Mouse (Mus musculus) cerebellum, adult 11 months (tissue): Measurements from ENCODE around the gene Ebpl.

Source experiments
- DNase-seq: peaks from one replicate; pipeline ENCODE4 v3.0.0; 2022

Ebpl gene

DNA sequence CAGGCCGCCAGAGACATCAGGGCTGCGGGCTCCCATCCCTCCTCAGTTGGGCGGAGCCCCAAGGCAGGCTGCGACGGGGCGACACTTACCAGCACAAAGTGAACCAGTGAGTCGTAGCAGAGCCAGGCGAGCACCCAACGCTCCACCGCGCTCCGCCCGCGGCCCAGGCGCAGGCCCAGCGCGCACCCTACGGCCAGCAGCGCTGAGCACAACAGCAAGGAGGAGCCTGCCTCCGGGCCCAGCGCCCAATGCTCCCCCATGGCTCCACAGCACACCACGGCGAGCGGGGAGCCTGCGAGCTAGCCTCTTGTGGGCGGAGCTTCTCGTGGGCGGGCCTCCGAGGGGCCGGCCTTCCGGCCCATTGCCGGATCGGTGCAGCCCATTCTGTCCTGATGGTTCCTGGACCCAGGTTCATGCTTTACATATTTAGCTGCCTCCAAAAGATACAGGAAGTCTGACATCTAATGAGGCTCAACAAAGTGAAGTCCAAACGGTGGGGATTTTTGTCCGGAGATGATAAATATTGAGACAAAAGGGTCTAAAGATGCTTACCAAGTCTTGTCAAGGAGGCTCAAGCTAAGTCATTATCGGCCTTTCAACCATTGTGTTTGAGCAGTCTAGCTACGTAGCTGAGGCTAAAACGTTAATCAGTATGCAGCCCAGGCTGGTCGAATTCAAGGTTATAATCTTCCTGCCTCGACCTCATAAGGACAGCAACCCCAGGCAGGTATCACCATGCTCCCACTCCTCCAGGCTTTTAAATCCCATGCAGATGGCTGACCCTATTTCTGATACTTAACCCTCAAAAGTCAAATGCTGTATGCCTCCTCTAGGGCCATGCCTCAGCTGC is at the start of gene Ebpl:
Gene Ebpl (minus strand): TSS at position 309 of the 850 bp plus-strand sequence.
- DNase-seq = peak; percentile 90

DNA sequence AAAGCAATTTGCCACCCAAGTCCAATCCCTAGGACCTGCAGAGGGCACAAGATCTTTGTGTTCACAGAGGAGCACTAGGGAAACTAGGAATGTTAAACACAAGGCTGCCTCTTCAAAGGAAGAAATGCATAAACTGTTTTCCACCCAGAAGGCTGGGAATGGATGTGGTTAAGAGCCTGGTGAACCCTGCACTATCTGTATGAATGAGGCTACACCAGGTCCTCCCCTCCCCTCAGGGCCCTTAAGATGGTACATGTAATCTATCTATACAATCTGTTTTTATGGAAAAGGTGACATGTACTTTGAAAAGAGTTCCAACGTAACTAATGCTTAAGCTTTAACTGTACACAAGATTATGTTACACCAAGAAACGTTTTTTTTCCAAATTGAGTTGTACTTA is 49.8 kb upstream of the Ebpl start:
- no peak for DNase-seq

DNA sequence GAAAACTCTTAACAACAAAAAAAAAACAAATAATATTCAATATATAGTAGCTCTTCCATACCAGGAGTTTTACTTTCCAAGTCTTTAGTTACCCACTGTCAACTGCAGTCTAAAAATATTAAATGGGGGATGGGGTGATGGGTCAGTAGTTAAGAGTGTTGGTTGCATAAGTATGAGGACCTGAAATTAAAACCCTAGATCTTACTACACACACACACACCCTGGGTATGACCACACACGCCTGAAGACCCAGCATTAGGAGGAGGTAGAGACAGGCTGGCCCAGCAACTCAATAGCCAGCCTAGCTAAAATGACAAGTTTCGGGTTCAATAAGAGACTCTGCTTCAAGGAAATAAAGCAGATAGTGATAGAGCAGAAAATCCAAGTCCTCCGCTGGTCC is 46.8 kb upstream of the Ebpl start:
- no peak for DNase-seq

DNA sequence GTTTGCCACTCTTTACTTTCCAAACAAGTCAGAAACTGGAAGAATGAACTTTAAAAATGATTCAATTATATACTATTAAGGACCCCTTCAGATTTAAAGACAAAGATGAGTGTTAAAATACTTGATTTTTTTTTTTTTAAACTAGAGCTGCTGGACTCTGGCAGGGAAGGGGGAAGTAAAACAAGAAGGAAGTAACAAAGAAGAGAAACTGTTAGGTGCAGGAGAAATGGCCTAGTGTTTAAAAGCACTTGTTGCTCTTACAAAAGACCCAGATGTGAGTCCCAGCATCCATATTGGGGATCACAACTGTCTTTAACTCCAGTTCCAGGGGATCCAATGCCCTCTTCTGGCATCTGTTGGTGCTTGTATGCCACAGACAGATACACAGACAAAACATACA is 45.5 kb upstream of the Ebpl start:
- no peak for DNase-seq

DNA sequence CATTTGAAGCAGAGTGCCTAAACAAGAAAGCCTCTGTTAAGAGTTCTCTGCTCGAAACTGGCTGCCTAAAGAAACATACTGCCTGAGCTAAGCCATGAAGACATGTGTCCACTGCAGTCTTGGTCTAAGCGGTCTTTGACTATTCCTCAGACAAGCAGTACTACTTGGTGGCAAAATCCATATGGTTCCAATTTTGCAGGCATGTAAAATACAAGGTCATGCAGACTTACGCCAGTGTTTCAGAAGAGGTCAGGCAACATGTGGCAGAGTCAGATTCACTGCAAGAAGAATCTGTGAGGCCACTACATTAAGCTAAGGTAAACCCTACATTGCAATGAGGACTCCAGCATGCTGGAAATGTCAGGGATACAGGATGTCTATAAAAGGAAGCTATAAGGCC is 44.7 kb upstream of the Ebpl start:
- no peak for DNase-seq

DNA sequence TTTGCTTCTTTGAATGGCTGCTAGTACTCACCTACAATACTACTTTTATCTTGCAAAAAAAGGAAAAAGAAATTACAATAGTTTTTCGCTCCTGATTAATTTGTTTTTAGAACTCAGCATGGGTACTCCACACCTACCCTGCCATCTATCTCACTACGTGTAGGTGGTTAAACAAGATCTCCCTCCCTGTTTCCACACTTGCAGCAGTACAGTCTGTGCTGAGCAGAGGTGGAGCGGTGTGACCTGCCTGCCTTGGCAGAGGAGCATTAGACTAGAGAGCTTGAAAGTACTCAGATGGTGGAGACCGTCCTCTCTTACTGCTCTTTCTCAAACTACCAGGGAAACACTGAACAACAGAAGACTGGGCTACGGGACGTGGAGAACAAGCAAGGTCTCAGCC is 34.5 kb upstream of the Ebpl start:
- no peak for DNase-seq

DNA sequence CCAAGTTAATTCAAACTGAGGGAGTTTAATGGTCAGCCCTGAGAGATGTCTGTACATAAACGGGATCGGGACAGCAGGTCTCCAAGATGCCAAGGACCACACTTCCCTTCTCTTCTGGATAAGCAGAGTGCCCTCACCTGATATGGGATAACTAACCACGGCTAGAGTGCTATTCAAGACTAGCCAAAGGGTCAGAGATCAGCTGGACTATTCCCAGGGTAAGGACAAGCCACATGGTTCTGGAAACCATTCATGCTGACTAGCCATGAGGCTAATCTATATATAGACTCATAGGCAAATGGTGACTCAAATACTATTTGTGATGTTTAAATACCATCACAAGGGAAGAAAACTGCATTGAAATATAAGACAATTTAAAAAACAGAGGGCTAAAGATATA is 30.3 kb upstream of the Ebpl start:
- no peak for DNase-seq

DNA sequence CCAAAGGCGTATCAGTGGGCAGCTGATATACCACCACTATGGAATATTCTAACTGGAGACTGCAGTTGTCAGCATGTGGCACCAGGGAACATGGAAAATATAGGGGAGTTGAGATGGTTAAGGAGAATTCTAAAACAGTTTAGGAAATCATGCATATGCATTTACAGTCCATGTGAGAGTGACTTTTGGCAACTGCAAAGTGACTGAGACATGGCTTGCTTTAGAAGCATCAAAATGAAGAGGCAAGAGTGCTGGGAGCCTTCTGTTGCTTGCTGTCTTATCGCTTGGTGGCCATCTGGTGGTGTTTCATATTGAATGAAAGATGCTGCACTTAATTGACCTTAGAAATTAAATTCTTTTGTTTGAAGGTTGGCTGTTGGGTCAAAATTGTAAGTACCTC is 7.1 kb upstream of the Ebpl start:
- DNase-seq = no peak

DNA sequence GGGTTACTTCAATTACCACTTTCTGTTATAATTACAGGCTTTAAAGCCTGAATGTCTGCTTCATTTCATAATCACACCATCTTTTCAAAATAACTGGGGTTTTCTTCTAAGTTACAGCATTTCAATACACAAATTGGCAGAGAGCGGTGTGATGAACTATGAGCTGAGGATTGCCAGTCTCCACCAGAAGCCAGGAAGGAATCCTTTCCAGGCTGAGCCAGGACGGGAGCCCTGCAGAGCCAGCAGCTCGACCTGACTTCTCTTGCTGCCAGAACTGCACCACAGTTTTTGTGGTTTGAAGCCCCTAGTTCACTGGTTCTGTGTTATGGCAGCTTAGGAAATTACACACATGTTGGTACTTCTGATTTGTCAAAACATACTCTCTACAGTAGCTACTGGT is 4.4 kb upstream of the Ebpl start:
- no peak for DNase-seq

DNA sequence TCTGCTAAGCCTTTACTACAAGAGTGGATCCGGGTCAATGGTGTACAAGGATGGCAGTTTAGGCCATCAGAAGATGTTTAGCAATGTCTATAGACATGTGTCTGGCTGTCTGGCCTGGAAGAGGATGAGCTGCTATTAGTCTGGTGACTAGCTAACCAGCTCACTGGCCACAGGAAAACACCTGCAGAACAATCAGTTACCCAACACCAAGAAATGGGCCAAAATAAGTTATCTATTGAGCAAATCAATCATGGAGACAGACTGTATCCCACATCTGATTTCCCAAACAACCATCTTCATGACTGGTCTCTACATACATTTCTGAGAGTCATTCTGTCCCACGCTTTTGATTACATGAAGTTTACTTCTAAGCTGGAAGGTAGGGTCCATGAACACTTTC is 3.5 kb upstream of the Ebpl start:
- no peak for DNase-seq

DNA sequence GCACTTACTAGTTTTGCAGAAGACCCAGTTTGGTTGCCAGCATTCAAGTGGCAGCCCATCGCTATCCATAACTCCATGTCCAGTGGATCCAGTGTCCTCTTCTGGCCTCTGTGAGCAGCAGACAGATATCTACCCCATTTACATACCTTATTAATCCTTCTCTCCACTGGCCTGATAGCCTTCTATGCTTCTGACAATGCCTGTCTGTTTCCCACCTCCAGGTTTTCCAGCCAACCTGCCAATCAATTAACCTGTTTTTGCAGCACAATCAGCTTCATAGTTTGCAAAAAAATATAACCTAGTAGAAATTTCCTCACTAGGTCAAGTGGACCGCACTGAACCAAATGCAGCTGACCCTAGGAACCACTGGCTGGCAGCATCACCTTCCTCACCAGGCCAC is 2.0 kb upstream of the Ebpl start:
- DNase-seq = no peak

DNA sequence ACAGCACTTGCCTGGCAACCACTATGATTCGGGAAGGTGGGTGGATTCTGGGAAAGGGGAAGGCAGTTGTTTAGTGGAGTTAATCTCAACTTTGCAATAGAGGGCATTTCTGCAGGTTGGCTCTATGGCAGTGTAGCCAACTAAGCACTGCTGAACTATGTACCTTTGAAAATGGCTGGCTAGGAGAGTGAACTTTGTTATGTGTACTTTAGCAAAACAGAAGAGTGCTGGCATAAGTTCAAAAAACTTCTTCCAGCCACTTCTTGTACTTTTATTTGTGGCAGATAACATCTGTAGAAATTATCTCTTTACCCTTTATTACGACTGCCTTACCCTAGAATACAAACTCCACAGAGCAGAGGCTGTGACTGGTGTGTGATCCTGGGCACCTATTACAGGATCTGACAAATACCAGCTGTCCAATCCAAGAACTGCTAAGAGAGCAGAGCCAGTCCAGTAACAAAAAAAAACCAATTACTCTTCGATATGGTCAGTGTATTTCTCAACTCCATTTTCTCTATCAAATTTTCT is 807 bp upstream of the Ebpl start:
- DNase-seq = no peak

DNA sequence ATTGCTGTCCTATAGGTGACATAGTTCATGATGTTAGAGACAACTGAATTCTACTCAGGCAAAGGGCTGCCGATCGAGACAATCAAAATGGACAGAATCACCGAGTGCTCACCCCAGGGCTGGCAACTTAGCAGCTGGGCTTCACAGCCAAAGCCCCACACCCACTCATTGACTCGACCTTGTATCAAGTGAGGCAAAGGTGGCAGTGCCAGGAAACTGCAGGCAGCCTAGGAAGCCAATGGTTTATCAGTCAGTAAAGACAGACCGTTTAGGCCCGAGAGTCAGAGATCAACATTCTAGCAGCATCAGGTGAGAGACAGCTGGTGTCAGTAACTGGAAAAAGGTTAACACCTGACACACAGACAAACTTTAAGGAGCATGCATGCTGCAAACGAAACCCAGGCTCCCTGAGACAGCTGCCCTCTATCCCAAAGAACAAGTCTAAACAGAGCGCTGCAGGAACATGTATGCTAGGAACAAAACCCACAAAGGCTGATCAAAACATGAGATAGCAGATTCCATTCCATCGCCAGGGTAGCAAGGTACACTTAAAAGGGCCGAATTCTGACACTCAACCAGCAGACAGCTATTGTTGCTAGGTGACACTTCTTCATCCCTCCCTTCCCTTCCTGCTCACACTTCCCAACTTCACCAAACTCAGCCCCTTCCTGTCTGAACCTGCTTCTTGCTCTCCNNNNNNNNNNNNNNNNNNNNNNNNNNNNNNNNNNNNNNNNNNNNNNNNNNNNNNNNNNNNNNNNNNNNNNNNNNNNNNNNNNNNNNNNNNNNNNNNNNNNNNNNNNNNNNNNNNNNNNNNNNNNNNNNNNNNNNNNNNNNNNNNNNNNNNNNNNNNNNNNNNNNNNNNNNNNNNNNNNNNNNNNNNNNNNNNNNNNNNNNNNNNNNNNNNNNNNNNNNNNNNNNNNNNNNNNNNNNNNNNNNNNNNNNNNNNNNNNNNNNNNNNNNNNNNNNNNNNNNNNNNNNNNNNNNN is 5.7 kb downstream of the Ebpl start:
- DNase-seq = no peak

DNA sequence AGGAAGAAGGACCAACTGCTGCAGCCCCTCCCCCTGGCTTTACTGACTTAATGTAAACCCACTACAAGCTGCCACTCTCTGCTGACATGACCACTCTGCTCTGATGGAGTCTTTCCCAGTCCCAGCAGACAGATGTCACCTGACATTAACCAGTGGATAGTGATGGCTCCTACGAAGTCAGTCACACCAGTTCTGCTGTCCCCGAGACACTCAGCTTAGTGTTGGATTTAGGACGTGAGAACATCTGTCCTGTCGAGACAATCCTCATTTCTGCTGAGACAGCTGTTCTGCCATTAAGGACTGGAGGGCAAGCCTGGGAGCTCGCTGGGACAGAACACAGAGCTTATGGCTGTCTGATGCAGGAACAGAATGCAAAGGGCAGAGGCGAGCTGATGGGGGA is 9.4 kb downstream of the Ebpl start:
- no peak for DNase-seq

DNA sequence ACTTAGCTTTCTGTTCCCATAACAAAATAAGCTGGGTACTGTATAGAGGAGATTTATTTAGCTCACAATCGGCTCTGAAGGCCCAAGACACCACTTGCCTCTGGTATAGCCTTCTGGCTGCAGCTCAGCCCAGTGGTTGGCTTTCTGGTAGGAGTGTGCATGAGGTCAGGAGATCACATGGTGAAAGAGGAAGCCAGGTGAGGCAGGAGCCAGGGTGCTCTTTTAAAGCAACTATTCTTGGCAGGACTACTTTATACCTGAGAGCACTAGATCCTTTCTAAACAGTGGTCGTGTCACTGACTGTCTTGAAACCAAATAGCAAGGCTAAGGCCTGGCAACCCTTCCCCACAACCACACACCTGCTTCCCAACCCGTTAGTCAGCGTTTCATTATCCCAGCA is 10.4 kb downstream of the Ebpl start:
- DNase-seq = no peak

DNA sequence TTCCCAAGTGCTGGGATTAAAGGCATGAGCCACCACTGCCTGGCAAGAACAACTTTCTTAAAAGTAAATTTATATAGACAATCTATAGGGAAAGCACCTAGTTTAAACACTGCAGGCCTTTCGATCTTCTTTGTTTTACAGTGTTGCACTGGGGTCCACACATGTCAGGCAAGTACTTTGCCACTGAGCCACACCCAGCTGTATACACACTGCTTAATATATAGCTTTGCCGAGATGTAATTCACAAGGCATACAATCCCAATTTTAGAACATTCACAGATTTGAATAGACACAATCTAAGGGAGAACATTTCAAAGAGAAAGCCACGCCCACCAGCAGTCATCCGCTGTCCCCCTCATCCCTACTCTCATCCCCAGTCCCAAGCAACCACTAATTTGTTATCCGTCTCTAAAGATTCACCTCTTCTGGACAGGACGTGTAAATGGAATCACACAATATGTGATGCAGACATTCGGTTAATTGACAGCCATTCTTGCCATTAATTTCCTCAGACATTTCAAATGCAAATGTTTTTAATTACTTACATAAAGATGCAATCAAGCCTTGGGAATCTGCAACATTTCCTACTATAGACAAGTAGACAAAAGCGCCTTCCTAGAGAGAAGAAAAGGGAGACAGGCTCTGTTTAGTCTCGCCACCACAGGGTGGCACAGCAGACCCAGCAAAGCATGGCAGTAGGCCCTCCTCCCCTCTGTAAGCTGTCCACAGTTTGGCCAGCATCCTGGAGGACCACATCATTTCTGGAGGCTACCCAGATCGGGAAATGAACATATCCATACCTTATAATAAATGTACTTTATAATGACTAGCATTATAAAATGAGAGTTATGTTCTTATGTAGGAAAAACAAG is 13.2 kb downstream of the Ebpl start:
- no peak for DNase-seq

DNA sequence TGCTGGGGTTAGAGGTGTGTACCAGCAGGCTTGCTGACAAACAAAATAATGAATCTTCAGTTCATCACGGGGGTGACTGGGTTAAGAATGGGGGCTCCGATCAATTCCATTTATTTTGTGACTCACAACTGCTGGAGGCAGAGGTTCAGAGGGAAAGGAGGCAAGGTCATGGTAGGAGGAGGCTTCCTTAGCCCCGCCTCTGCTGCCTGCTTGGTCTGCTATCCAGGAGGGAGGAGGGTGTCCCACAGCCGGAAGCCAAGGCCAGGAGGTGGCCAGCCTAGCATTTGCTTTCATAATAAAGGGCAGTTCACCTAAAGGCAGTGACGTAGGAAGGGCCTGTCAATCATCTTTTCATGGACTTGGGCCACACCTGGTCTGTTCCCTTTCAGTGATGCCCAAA is 15.6 kb downstream of the Ebpl start:
- DNase-seq = no peak

DNA sequence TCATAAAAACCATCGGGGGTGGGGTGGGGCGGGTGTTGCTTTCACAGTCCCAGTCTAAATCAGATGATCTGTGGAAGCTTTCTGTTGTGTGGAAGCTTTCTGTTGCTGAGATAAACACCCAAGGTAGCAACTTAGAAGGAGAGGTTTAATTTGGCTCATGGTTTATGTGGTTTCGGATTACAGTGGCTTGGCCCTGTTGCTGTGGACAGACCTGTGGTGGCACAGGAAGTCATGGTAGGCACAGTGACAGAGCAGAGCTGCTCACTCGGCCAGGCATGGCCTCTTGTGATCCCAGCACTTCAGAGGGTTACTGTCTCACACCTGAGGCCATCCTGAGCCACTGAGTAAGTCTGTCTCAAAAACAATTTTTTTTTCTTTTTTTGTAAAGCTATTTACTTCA is 20.9 kb downstream of the Ebpl start:
- no peak for DNase-seq

DNA sequence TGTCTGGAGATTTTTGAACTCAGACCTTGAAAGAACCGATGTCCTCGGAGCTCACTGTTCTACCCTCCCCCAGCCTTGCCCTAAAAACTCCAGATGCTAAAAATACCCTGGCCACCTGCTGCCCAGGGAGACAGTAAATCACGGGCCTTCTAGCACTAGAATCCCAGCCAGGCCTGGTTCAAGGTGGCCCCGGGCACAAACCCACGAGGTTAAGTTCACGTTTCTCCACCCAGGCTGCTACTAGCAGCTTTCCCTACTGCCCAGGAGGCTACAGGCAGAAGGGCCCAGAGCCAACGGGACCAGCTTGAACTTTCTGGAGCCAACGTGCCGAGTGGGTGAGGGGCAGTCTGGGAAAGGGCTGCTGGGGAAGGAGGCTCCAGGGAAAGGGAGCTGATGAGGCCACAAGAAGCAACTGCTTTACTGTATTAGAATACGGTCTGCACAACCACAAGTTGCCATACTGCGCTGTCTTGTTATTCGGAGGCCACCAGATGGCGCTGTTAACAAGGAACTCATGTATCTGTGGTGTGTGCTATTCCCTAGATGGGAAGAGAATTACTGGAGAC is 29.2 kb downstream of the Ebpl start:
- DNase-seq = peak; percentile 82

DNA sequence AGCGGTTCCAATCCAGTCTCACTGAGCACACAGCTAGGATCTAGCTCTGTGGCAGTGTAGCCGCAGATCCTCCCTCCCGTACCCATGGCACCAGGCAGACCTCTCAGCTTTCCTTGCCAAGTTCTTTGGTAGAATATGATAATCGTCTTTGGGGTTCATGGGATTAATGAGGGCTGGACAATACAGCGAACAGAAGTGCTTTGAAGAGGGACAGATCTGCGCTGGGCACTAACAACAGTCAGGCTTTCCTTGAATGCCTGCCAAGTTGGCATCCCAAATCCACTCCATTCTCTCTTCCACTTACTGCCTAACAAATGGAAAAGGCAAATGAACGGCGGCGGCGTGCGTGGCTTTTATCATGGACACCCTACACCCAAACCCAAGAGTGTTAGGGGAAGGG is 29.6 kb downstream of the Ebpl start:
- DNase-seq = peak; percentile 45

DNA sequence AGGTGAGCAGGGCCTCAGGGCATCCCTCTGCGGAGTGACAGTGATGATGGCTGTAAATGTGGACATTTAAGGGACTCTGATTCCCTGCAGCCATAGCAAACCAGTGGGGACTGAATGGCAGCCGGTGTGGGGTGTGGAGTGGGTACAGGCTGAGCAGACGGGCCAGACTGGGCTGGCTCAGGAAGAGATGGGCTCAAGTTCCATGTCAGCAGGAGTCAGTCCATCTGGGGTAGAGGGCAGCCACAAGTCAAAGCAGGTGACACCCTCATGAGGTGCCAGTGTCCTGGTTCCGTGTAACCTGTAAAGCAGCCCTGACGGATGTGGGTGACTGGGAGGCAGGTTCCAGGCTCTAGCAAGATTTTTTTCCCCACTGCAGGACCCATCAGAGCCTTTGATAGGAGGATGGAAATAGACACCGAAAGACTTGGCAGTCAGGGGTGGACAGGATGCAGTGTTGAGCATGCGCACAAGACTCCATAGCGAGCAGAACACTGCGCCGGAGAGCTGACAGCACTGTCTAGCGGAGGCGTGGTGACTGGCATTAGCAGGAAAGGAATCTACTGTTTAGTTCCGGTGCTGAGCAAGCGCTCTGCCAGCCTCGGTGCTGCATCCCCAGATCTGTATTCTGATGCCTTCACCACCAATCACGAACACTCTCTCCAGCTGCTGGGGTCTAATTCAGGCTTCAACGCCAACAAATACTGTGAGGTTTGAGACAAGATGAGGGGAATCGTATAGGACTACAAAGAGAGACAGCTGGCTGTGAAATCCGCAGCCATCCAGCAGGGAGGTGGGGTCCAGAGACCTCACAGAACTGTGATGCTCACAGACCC is 32.4 kb downstream of the Ebpl start:
- DNase-seq = peak; percentile 86
